Mouse (Mus musculus): ENCODE measurements at regions not wholly inside any gene's neighbourhood (a gene's known extent, or its start where the extent isn't known, plus 50 kb on each side); places are given as distances from the start of the nearest gene placed in this dataset.

- TF ChIP-seq CTCF (IDR thresholded peaks at IDR 0.05; ENCODE audit: borderline replicate concordance, insufficient read depth, low read depth, low read length) (no peak), POLR2A (IDR thresholded peaks at IDR 0.05; ENCODE audit: borderline replicate concordance, insufficient read depth, low read length) (no peak)
Measured at GRCm38 (mm10) chr14:24886896-24887421, 400.0 kb downstream of the Rps24 start.

Measured in cerebellum, adult 2 months (tissue).